Mouse (Mus musculus) telencephalon, adult 2 months (tissue): Measurements from ENCODE around the gene Lat2.

ENCODE experiments used
- DNase-seq: peaks from one replicate; pipeline ENCODE4 v3.0.0-alpha.2; 2011; ENCODE audit warnings: low read depth, low spot score

Lat2 gene

DNA sequence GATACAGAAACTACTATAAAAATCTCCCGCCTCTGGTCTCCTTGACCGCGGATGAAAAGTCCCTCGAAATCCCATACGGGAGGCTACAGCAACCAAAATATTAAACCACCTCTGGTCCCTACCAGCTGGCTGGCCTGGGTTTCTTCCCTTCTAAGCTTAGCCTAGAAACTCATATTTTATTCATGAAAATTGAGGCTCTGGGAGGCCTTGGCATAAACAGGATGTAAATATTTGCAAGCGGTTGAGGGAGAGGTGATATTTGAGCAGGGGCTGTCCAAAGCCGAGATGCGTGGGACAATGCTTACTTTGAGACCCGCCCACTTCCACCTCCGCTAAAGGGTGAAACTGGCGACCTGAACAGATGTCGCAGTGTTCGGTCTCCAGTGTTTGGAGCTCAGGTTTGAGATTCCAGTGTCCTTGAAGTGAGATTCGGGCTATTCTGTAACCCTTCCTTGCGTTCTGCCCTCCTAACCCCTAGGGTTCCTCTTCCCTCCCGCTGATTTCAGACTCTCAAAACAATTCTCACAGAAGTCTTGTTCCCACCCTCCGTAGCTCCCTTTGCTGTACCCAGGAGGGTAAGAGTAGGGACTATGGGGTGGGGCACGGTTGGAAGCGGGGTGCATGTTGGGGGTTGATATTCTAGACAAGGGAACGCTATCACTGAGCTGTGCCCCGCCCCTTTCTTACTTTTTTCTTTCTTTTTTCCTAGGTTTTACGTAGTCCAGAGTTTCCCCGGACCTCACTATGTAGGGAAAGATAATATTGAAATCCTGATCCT lies 42.9 kb downstream of the Lat2 start:
- DNase-seq, result no peak

DNA sequence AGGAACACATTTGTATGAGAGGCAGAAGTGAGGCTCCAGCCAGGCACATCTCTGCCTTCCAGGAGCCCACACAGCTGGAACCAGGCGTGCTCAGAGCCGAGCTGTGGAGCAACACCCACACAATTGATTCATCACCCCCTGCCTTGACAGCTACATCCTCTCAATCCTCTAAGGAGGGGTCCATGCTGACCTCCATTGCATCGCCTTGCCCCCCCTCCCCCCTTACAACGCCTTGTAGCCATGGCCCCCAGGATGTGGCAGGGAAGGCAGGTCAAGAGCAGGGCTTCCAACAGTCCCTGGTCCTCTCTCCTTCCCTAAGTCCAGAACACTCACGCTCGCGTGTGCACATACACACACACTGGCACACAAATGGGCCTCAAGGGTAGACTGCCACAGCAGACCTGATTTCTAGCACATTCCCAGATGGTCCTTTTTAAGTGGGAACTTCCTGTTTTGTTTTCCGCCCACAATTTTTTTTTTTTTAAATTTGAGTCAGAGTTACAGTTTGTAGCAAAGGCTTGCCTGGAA lies 45.8 kb downstream of the Lat2 start:
- no peak for DNase-seq

DNA sequence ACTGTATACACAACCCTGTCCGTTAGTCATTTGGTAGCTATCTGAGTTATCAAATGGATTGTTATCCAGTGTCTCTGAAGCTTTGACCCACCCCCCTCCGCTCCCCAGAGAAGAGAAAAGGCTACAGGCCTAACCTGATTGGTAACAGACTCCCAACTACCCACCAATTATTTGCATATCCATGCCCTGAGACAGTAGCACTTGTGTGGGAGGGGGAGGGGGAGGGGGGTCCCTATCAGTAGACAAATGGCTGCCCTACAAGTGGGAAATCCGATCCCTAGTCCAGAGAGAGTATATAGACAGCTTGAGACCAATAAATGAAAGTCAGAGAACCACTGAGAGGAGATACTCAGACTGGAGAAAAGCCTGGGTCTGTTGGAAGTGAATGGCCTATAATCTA lies 46.8 kb downstream of the Lat2 start:
- no peak for DNase-seq

DNA sequence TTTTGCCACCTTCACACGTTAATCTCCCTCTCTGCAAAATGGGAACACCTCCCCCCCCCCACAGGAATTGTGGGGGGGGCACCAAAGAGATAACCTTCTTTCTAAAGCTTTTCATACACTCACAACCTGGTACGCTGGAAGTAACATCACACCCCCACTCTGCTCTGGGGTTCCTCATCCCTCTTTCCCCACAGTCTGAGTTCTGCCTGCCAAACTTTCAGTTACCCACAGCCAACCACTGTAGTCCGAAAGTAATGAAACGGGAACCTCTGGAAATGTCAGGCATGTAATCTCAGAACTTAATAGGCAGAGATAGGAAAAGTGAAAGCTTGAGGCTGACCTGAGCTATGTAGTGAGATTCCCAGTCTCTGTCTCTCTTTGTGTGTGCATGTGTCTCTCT lies 47.4 kb downstream of the Lat2 start:
- no peak for DNase-seq

DNA sequence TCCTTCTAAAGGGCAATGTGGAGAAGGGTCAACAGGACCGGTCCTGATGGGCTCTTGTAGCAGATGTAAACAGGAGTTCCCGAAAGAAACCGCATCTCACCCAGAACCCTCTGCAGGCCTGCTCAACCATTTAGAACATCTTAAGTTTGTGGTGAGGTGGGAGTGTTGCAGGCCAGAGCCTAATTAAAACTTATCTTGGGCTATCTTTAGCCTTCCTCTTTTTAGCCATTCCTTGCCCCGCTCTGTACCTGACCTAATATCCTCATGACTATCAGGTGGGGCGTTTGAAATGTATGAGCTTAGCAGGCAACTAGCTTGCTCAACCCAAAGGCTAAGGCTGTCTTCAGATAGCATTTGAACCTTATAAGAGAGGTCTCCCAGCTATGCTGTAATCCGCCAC lies 49.1 kb downstream of the Lat2 start:
- no peak for DNase-seq

DNA sequence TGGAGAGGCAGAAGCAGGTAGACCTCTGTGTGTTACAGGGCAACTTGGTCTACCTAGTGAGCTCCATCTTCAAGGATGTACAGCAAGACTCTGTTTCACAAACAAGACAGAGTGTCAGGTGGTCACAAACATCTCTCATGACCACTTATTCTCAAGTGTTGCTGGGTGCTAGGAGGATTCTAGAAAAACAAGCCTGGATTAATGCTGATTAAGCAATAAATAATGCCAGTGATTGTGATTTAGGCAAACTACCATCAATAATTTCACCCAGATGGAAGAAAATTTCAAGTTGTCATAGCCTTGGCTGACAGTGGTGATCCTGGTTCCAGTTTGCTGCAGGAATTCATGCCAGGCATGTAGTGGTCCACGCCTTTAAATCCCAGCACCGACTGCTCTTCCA lies 50.6 kb downstream of the Lat2 start:
- DNase-seq, result no peak

DNA sequence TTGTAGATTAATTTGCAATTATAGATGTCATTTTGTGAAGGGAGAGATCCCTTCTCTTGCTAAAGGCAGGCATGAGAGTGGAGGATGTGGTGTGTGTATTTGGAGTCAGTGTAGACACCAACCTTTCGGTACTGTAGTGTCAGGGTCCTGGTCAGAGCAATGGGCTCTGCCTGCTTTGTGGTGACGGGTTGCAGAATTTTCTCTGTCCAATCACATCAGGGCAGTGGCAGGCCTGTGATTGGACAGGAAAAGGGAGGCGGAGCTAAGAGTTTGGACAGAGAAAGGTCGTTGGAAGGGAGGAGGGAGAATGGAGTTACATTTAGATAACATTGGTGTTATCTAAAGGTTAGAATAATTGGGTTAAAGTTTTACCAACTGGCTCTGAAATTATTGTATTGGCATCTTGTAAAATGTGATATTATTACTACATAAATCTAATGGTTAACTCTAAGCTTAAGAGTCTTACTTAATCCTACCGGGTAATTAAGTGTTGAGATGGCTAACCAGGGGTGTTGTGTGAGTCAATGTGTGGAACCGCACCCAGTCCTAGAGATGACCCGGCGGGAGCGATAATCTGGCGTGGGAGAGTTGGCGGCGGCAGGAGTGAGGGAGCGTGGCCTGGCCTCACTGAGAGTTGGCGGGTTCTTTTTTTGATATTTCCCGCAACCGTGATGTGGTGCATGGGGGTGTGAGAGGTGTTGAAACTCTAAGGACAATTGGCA lies 54.2 kb downstream of the Lat2 start:
- no peak for DNase-seq

DNA sequence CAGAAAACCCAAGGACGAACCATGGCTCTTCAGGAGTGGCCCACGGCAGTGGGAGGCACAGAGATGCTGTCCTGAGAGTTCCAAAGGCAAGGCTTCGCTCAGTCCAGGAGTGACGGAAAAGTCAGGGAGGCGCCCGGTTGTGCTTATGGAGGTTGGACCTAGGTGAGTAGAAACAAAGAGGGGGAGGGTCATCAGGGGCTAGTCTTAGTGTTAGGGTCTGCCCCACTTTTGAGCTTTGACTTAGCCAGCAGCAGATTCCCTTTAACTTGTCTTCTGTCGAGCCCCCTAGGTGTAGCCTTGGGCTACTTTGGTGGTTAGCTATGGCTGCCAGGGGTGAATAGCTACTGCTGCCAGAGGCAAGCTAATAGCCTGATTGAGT lies 54.8 kb downstream of the Lat2 start, which contains the start of gene Syna:
Syna (minus strand) TSS at position 101 of the 379 bp plus-strand sequence.
- no peak for DNase-seq

DNA sequence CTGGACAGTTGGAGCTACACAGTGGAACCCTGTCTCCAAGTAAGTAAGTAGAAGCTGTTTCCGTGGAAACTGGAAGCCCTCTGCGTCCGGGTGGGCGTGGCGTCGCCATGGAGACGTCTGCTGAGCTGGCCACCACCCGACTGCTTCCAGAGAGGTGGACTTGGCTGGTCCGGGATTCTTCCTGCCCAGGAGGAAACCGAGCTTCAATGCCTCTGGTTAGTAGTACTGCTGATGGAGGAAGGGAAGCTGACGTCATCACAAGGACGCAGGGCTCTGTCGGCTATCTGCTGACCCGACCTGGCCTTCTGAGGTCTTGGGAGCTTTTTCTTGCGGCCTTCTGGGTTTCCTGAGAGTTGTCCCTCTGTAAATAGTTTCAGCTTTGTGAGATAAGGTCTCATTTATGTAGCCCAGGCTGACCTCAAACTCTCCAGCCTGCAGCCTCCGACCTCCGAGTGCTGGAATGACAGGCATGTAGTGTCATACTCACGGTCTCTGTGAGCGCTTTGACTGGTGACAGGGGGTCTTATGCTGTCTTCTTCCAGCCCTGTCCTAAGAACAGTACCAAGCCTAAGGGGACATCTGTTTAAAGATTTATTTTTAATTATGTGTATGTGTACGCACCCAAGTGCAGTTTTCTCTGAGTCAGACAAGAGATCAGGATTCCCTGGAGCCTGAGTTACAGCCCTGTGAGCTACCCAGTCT lies 59.2 kb downstream of the Lat2 start:
- no peak for DNase-seq

DNA sequence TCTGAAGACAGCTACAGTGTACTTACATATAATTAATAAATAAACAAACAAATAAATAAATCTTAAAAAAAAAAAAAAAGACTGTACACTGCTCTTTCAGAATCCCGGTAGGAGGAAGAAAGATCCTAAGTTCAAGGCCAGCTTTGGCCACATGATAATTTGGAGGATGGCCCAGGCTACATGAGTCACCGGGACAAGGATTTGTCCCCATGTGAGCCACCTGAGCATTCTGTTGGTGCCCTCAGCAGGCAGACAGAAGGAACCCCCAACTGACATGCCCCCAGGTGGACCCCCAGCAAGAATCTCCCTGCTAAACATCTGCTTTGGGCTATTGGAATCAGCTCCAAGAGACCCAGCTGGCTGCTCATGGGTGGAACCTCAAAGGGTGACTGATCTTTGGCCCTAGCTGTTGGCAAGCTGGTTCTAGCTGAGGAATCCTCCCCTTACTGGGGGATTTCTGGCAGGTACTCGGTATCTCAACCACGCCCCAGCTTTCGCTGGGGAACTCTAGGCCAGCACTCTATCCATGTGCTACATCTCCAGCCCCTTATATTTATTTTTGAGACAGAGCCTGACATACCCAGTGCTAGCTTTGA lies 60.8 kb downstream of the Lat2 start:
- no peak for DNase-seq

DNA sequence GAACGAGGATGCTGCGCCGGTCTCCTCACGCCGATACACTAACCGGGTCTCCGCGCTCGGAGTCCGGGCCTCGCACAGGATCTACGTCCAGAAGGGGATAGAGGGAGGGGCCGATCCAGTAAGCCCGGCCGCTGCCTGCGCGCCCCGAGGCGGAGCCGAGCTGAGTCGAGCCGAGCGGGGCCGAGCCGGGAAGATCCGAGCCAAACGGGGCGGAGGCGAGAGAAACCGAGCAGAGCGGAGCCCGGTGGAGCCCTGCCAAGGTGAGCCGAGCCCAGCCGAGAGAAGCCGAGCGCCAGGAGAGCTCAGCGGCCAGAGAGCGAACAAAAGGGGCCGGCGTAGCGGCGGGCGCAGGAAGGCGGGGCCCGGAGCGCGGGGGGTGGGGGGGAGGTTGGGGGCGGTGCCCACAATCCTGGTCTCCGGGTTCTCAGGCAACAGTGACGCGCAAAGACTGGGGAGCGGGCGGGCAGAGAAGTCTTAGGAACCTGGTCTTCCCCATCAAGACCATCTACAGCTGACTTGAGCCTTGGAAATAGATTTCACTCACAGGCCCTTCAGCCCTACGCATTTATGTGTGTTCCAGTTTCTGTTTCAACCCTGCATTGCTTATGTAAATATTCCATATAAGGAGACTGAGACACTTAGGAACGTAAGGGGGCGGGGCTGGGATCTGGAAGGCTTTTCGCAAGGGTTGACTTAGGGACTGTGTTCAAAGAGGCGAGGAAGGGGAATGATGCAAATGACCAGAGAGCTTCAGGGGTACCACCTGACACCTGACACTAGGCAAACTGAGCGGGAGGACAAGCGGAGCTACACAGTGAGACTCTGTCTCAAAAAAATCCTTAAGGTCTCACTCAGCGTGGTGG lies 62.5 kb downstream of the Lat2 start, which contains the start of gene Clip2:
Clip2 (minus strand) TSS at position 325 of the 863 bp plus-strand sequence.
- peak; percentile 91 for DNase-seq

DNA sequence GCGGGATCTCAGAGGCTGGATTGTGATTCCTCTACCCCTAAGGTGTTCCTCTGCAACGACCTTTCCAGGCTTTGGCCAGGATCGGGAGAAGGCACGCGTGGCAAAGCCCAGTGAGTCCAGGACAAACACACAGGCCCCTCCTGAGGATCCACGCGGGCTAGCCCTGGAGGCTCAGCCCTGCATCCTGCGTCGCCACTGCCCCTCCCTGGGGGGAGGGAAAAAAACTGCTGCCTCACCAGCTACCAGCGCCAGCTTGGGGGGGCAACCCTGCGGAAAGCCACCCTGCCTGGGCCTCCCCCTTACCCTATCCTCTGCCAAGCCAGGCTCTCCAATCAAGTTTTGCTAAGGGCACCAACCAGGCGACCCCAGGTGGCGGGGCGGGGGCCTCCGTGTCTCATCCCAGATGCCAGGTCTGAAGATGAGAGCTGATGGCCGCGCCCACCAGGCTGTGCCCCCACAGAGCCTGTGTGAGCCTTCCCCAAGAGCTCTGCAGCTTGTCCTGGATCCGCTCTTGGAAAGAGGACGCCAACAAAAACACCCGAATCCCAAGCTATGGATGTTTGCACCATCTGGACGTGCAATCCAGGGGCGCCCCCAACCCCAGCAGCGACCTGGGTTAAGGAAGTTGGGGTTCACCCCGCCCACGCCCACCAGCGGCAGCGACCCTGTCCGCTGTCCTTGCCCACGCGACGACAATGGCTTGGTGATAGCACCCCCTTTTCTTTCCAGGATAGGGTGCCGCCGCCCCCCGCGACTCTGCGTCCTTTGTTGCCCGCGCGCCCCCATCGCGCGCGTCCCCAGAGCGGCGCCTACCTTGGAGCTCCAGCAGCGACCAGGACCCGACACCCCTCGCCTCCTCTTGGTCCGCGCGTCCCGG lies 63.4 kb downstream of the Lat2 start:
- no peak for DNase-seq

DNA sequence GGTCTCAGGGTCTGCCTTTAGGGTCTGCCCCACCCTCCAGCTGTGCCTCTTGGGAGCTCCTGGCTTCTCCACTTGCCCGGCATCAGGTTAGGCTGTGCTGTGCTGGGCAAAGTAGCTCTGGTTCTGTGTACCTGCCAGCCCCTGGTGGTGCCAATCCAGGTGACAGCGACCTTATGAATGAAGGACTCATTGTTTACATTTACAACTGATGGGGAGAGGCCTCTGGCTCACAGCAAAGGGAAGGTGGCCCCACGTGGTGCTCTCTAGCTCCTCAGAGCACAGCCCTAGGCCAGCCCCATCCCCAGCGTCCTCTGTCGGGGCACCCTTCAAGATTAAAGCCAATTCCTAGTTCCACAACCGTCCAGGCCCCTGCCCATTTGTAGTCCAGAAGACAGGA lies 64.0 kb downstream of the Lat2 start:
- DNase-seq, result no peak
